Mouse (Mus musculus) heart, postnatal 36 days (tissue): ENCODE measurements around the gene Cactin. TPM values are rescaled to one million over a fixed set of nuclear protein-coding genes. Genes with fewer than 3 reads are reported as not detected.
A peak's percentile ranks its signal among the peaks of the same experiment; 100 is the strongest.

Source experiments
- DNase-seq, 2 experiments: peaks; one replicate each; pipeline ENCODE4 v3.0.0; 2021 to 2022
- intact Hi-C: fragments of 180-260 bp; cut with DNase I; formaldehyde crosslinking; loops from one replicate; pipeline ENCODE4 v1.15.1; 2025
- microRNA-seq, 2 experiments: library from miRNA; unstranded; fragments of <30 nt; microRNA quantifications; one replicate each; pipeline ENCODE4 v1.2.0; 2021; ENCODE audit warnings: borderline number of aligned reads in 2 of 2
- total RNA-seq, 2 experiments: library from RNA; stranded (reverse); gene quantifications; 2 replicates each; pipeline ENCODE4 v1.2.3; 2021

Cactin gene
- total RNA-seq, 2 experiments from 2014 or later = 13.2 to 17.4 TPM

GRCm38 (mm10) chr10:81356991-81357844, 36.3 kb downstream of the Cactin start, which contains the start of gene Mfsd12:
Gene Mfsd12 (plus strand): TSS chr10:81357491.
- intact Hi-C loops = no loop called here

GRCm38 (mm10) chr10:81358209-81358608, 37.3 kb downstream of the Cactin start:
- intact Hi-C loops = no loop called here
- DNase-seq = no peak

More at GRCm38 (mm10) chr10:81356991-81357844, 36.3 kb downstream of the Cactin start, which contains the start of gene Mfsd12:
- DNase-seq = peak; percentile 92 to 93

- DNase-seq = no peak
- intact Hi-C loops = no loop called here
Measured at GRCm38 (mm10) chr10:81358841-81359240, 37.9 kb downstream of the Cactin start.

DNA sequence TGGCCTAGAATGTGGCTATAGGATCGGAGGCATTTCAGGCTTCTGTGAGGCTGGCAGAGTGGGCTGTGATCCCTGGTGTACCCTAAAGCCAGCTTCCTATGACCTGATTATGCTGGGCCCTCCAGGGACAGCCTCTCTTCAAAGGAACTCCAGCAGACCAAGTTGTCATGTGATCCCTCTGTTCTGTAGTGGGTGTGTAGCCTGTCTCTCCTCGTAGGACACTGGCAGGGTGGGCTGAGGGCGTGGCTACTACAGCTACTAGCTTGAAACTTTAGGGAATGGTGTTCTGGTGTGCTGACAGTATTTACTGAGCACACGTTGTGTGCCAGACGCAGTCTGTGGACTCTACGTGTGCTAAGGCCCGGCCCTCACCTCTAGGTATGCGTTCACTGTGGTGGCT, 39.8 kb downstream of the Cactin start:
- DNase-seq = no peak

GRCm38 (mm10) chr10:81362336-81362949, 41.5 kb downstream of the Cactin start:
- intact Hi-C loops = no loop called here
- DNase-seq = no peak

More for the DNA sequence above, 39.8 kb downstream of the Cactin start:
- intact Hi-C loops = no loop called here

DNA sequence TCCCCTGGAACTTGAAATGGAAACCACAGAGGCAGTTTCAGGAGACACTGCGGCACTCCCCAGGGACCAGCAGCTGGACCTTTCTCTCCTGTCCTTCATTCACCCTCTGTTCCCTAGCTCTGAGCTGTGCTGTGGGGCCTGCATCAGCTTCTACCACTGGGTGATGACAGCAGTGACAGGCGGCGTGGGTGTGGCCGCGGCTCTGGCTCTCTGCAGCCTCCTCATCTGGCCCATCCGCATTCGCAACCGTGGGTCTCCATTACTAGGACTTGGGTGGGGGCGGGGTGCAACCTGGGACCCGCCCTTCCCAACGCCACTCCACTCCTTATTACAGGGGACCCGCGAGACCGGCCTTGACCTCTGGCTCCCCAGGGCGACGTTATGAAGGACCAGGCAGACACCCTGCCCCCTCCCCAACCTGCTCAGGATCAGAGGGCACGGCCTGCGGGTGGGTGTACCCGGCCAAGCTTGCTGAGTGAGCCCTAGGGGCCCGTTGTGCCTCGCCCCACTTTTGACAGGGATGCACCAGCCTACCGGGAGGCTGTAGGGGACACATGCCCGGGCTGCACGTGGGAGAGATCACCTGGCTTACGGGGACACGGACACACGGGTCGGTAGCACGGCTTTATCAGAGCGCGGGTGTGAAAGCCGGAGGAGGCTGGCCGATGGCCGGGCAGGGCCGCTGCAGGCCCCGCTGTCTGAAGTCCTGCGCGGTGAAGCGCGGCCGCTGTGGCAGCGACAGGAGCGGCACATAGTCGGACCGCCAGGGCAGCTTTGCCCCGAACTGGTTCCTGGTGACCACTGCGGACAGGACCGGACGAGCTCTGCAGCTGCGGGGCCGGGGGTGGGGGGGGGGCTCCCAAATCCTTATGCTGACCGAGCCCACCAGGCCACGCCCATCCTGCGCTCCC, 42.8 kb downstream of the Cactin start:
- peak in 1 of 2 experiments; percentile 33 for DNase-seq
- intact Hi-C loops = no loop called here

DNA sequence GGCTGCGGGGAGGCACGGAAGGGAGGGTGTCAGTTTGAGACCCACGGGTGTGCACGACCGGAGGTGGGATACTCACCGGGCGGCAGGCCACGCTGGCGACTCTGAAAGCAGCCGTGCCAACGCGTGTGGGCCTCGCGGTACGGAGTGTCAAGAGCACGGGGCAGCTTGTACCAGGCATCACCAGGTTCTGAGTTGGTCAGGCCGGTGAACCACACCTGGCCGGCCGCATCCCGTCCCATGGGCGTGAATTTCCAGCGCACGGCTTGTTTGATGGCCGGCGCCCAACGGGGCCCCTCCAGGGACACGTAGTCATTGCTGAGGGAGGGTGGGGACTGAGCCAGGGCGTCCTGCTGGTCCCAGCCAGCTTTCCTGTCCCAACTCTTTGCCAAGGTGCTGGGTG, 43.8 kb downstream of the Cactin start:
- intact Hi-C loops = no loop called here
- DNase-seq = peak in 1 of 2 experiments; percentile 49

- intact Hi-C loops = no loop called here
- no peak for DNase-seq
Measured at GRCm38 (mm10) chr10:81365073-81365472, 44.2 kb downstream of the Cactin start.

DNA sequence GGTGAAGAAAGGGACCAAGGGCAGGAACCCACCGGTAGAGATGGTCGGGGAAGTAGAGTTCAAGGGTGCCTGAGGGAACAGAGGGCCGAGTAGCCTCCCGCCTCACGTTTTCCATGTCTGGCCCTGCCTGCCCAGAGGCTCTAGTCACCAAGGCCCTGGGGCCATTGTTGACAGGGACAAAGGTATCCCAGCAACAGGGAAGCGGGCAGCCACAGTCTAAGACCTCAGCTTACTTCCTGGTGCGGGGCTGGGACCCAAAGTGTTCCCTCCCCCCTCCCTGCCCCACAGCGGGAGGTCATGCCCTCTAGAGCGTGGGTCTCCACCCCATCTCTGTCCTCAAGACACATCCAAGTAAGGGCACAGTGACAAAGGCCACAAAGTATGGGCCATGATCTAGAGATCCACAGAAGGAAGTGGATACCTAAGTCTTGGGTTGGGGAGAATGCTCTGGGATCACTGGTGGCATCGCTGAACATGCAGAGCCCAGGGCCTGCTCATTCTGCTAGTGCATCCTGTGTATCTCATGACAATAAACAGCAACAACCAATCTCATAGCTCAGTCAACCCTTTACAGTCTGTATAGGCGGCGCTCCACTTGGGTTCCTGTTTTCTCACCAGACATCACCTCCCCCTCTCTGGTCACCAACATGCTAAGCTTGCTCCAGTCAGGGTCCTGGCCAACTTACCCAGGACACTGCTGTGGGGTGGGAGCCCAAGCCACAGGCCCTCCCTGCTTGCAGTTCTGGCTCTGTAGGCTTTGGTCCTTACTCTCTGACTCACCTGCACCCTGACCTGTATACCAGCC, 45.0 kb downstream of the Cactin start, which contains the start of gene 4930404N11Rik:
TSS of gene 4930404N11Rik (minus strand) at position 145 of the 805 bp plus-strand sequence.
- intact Hi-C loops = no loop called here
- DNase-seq = no peak

DNA sequence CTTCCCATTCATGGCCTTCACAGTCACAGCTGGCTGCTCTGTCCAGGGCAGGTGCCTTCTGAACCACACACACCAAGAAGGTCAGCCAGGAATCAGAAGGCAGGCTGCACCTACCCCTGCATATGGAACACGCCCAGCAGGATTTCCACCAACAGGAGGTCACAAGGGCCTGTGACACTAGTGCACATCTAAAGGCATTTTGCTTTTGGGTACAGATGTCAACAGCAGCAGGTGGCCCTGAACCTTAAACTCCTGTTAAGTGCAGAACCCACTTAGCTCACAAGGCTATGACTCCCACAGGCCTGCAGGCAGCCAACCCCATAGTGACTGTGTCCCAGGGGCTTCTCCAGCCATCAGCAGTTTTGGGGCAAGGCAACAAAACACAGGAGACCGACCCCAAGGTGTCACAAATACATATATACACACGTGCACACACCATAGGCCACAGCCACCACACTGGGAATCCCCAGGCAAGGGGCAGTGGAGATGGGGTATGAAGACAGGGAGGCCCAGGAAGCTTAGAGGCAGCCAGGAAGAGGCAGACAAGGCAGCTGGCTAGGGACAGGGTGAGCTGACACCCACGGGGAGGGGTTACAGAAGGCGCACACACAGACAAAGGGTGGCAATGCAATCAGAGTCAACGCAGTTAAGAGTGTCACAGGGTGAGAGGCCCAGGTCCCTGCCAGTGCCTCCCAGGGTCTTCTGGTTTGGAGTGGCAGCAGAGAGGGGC, 45.7 kb downstream of the Cactin start:
- no peak for DNase-seq
- intact Hi-C loops = no loop called here

DNA sequence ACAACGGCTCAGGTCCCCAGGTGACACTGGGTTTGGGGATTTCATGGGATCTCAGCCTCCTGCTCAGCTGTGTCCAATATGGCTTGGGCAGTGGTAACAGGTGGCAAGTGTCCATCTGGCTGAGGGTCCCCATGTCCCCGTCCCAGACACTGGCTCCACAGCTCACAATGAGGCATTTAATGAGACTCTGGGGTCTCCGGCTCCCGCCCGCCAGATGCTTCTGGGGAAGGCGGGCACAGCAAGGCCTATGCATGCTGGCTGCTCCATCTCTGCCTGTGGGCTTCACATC, 46.2 kb downstream of the Cactin start:
- no peak for DNase-seq

GRCm38 (mm10) chr10:81375322-81375721, 54.4 kb downstream of the Cactin start:
- DNase-seq = no peak

More for the DNA sequence above, 46.2 kb downstream of the Cactin start:
- intact Hi-C loops = no loop called here

More at GRCm38 (mm10) chr10:81375322-81375721, 54.4 kb downstream of the Cactin start:
- intact Hi-C loops = no loop called here

Small RNA genes lying within 50 kb of the gene (microRNA-seq; reads per million reads assigned to microRNA genes)
- 51.8 to 57.1 reads per million in 2 experiments for gene Mir3057

Other genes with a start within 250 kb of the Cactin start
- gene Creb3l3, start 222.2 kb upstream of the Cactin start, total RNA-seq = 1 to 10 TPM in 1 of 2 experiments, under 1 TPM in 1; 0.95 to 1.1 TPM
- gene Map2k2, start 215.2 kb upstream of the Cactin start, total RNA-seq = 100 to 1,000 TPM; 113 to 125 TPM
- gene Zbtb7a, start 185.9 kb upstream of the Cactin start, total RNA-seq = 10 to 100 TPM; 37.9 to 39.5 TPM
- gene Pias4, start 153.2 kb upstream of the Cactin start, total RNA-seq = 10 to 100 TPM; 14.0 to 17.1 TPM
- 1,000 to 10,000 TPM; 1,005 to 1,085 TPM for gene Eef2, start 144.5 kb upstream of the Cactin start, total RNA-seq
- gene Dapk3, start 138.1 kb upstream of the Cactin start, total RNA-seq = 10 to 100 TPM; 31.0 to 31.3 TPM
- gene 4930442H23Rik, start 137.3 kb upstream of the Cactin start, total RNA-seq = not detected
- gene Nmrk2, start 119.1 kb upstream of the Cactin start, total RNA-seq = 1 to 10 TPM; 7.8 to 7.9 TPM
- gene Atcay, start 90.3 kb upstream of the Cactin start, total RNA-seq = under 1 TPM in 1 of 2 experiments, not detected in 1; 0.11 TPM
- 1 to 10 TPM; 2.5 to 3.6 TPM for gene Zfr2, start 87.9 kb upstream of the Cactin start, total RNA-seq
- gene Matk, start 68.2 kb upstream of the Cactin start, total RNA-seq = under 1 TPM; 0.39 to 0.41 TPM
- gene Mrpl54, start 54.2 kb upstream of the Cactin start, total RNA-seq = 10 to 100 TPM; 95.2 to 97.4 TPM
- gene Apba3, start 54.1 kb upstream of the Cactin start, total RNA-seq = 100 to 1,000 TPM; 102 to 108 TPM
- gene Tjp3, start 29.5 kb upstream of the Cactin start, total RNA-seq = under 1 TPM in 1 of 2 experiments, not detected in 1; 0.19 TPM
- gene Pip5k1c, start 28.1 kb upstream of the Cactin start, total RNA-seq = 10 to 100 TPM; 31.5 to 33.3 TPM
- 1 to 10 TPM; 5.0 to 5.4 TPM for gene Tbxa2r, start 7.6 kb downstream of the Cactin start, total RNA-seq
- 1 to 10 TPM; 5.9 TPM for gene Gipc3, start 22.2 kb downstream of the Cactin start, total RNA-seq
- 10 to 100 TPM; 60.4 to 67.1 TPM for gene Hmg20b, start 29.4 kb downstream of the Cactin start, total RNA-seq
- gene Mfsd12, start 36.4 kb downstream of the Cactin start, total RNA-seq = 10 to 100 TPM; 11.7 to 12.5 TPM
- under 1 TPM; 0.31 to 0.81 TPM for gene 4930404N11Rik, start 44.7 kb downstream of the Cactin start, total RNA-seq
- 10 to 100 TPM; 27.8 to 29.4 TPM for gene Fzr1, start 57.4 kb downstream of the Cactin start, total RNA-seq
- 10 to 100 TPM; 50.3 to 52.2 TPM for gene Dohh, start 63.3 kb downstream of the Cactin start, total RNA-seq
- gene Gm48551, start 63.4 kb downstream of the Cactin start, total RNA-seq = 1 to 10 TPM; 1.1 to 2.0 TPM
- under 1 TPM in 1 of 2 experiments, not detected in 1; 0.62 TPM for gene Gm48552, start 67.9 kb downstream of the Cactin start, total RNA-seq
- gene Smim24, start 71.9 kb downstream of the Cactin start, total RNA-seq = 1 to 10 TPM; 2.2 to 2.4 TPM
- 100 to 1,000 TPM; 115 to 133 TPM for gene Nfic, start 134.5 kb downstream of the Cactin start, total RNA-seq
- gene Celf5, start 161.6 kb downstream of the Cactin start, total RNA-seq = under 1 TPM in 1 of 2 experiments, not detected in 1; 0.24 TPM
- gene Ncln, start 175.3 kb downstream of the Cactin start, total RNA-seq = 10 to 100 TPM; 61.9 to 63.9 TPM
- gene S1pr4, start 179.0 kb downstream of the Cactin start, total RNA-seq = 1 to 10 TPM in 1 of 2 experiments, under 1 TPM in 1; 0.61 to 1.3 TPM
- gene Gna15, start 203.1 kb downstream of the Cactin start, total RNA-seq = under 1 TPM; 0.73 to 0.78 TPM
- 10 to 100 TPM; 50.7 to 51.7 TPM for gene Gna11, start 224.1 kb downstream of the Cactin start, total RNA-seq
- gene Aes, start 238.4 kb downstream of the Cactin start, total RNA-seq = 1,000 to 10,000 TPM in 1 of 2 experiments, 100 to 1,000 TPM in 1; 977 to 1,076 TPM